Mouse (Mus musculus) embryo, embryonic 11 days (tissue): ENCODE results near the gene Plin2.
A peak's percentile ranks its signal among the peaks of the same experiment; 100 is the strongest.

Experiments used
- DNase-seq: peaks from one replicate; pipeline ENCODE4 v3.0.0-alpha.2; 2015

The Plin2 gene

DNA sequence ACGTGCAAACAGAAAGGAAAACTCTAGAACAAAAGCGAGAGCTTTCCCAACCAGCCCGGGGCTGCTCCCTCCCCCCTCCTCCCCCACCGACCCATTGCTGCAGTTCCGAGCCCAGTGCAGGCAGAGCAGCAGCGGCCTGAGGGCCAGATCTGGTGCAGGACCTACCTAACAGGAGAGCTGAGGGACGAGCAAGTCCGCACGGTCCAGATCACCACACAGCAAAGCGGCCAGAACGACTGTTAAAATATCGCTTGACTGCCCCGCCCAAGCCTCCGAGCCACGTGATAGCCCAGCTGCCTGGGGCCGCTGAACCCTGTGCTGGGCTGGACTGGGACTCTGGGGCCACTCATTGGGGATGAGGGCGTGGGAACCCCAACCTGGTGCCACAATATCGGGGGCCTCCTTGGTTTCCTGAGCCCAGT lies at the start of gene Plin2:
TSS of gene Plin2 (minus strand) at position 281 of the 422 bp plus-strand sequence.
- DNase-seq = peak; percentile 86

DNA sequence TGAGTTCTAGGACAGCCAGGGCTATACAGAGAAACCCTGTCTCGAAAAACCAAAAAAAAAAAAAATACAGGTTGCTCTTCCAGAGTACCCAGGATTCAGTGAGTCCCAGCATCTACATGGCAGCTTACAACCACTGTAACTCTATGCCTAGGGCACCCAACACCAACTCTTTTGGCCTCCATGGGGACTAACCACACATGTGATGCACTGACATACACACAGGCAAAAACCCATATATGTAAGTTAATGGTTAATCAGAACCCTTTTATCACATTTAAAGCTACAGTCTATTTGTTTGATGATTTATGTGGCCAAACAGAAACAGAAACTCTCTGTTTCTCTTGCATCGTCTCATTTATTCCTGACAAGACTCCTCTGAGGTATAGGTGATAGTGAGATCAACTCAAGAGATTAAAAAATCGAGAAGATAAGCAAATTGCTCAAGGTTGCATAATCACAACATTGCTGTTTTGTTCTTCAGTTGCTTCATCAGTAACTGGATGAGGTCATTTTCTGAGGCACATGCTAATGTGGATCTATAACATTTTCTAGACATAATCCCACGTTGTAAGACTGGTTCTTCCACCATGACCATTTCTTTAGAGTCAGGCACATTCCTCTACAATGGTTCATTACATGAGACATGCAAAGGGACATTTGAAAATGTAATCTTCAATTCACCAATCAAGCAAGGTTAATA lies 49.2 kb upstream of the Plin2 start:
- no peak for DNase-seq

DNA sequence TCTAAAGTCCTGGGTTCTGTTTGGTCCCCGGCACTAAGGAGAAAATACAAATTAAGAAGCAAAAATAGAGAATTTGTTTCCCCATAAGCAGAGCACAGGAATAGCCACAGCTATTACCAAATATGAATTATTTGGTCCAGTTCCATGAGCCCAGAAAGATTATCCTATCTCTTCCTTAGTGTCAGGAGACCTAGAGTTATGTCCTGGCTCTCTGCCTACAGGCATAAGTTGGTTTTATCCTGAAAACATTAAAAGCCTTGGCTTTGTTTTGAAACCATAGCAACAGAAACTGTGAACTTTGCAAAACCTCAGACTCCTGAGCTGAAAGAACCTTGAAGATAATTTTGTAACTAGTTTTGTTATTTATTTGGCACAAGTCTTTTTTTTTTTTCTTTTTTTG lies 47.3 kb upstream of the Plin2 start:
- DNase-seq = no peak

DNA sequence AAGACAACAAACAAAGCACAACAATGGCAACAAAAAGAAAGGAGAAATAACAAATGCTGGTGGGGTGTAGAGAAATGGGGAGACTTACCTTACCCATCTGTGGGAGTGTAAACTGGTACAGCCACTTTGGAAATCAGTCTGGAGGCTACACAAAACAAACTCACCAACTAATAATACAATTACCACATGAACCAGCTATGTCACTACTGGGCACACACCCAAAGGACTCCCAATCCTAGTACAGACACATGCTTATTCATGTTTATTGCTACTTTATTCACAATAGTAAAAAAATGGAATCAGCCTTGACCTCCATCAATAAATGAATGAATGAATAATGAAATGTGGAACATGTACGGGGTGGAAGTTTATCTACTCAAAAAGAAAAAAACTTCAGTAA lies 45.5 kb upstream of the Plin2 start:
- no peak for DNase-seq

DNA sequence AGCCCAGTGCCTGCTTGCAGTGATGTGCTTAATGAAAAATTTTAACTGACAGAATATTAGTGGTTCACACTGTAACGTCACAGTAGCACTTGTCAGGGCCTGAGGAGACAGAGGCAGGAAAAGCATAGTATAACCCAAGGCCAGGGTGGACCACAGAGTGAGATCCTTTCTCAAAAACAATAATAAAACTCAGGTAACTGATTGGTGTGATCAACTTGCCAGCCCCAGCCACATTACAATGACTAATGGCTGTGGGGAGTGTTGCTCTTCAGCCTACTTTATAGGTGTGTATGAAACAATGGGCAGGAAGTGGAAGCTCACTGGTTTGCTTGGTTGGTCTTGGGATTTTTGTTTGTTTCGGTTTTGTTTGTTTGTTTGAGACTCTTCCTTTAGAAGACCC lies 43.7 kb upstream of the Plin2 start:
- DNase-seq = no peak

DNA sequence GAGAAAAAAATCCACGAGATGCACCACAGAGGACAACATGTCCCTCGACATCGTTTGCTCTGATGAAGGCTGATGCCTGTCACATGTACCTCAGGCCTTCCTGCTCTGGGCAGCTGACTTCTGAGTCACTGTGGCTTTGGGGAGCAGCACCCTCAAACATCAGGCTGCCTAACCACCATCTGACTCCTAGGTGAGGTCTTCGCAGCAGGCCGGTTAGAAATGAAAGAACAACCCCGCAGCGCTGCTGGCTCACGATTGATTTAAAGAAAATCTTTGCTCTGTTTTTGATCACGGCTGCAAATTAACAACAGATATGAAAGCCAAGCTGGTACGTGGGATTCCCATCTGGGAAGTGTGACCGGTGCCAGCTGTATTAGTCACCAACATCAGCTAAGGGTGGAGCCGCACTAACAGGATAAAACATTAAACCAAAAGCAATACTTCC lies 42.9 kb upstream of the Plin2 start:
- DNase-seq = no peak

DNA sequence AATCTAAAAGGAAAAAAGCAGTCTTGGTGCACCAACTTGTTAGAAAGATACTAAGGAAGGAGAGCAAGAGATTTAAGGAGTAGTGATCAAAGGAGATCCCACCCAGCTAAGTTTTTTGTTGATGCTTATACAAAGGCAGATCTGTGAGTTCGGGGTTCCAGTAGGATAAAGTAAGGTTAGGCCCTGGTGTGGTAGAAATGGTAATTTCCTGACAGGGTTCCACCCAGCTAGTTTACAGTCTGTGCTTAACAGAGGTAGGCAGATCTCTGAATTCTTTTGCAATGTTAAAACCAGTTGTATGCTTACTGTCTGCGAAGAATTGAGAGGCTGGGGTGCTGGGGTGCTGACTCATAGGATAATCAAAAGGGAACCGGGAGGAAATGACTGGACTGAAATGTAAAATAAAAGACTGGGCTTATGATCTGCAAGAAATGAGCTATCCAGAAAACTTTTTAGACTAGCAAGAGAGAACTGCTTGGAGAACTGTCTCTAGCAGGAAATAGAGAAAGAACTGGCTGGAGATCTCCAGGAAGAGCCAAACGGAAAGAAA lies 40.9 kb upstream of the Plin2 start:
- no peak for DNase-seq

DNA sequence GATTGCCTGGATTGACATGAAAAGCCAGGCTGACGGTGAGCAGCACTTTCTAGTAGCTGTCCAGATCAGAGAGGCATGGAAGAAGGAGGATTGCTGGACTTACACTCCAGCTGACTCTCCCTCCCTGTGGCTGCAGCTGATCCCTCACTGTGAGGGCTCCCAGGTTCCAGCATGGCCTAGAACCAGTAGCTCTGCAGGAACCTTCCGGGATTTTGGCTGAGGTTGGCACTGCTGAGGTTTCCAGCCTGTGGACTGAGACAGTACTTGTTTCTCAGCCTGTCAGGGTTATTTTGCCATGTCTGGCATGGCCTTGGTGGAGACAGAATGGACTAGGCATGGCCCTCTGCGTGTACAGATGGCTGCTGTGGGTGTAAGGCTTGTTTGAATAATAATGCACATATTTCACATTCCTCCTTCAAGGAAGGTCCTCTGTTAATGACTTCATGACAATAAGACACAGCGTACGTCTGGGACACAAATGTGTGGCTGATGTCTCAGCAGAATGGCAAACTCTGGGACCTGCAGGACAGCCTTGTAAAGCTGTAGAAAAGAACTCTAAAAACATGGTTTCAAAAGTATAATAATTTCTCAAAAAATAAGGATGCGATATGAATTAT lies 40.3 kb upstream of the Plin2 start:
- DNase-seq = no peak

DNA sequence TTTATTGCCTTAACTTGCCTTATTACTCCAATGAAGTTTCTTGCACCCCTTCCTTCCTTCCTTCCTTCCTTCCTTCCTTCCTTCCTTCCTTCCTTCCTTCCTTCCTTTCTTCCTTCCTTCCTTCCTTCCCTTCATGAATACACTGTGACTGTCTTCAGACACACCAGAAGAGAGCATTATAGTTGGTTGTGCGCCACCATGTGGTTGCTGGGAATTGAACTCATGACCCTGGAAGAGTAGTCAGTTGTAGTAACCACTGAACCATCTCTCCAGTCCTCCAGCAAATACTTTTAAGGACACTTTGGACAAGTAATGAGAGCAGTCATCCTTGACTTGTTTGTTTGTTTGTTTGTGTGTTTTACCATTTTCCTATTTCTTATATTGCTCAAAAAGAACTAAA lies 38.9 kb upstream of the Plin2 start:
- DNase-seq = no peak

DNA sequence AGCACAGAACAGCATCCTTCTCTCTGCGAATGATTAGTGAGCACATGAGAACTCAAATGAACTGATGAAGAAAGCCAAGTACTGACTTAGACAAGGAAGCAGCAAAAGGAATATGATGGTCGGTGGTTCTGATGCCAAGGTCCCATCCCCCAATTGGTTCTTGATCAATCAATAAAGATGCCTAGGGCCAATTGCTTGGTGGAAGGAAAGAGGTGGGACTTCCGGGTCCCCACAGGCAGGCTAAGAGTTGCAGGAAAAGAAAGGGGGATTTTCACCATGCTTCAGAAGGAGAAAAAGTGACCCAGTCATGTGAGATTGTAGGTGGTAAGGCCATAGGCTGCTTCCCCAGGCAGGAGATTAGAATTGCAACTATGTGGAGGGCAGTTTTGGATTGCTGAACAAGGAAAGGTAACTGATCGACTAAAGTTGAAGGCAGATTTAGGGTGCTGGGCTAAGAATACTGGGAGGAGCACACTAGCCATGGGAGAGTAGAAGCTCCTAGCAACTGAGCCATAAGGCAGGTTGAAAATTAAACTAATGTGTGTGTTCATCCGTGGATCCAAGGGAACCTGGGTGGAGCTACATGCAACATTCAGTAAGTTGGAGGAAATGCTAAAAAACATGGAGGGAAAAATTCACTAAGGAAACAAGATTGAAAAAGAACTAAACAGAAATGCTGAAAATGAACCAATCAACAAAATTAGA lies 29.5 kb upstream of the Plin2 start:
- no peak for DNase-seq

DNA sequence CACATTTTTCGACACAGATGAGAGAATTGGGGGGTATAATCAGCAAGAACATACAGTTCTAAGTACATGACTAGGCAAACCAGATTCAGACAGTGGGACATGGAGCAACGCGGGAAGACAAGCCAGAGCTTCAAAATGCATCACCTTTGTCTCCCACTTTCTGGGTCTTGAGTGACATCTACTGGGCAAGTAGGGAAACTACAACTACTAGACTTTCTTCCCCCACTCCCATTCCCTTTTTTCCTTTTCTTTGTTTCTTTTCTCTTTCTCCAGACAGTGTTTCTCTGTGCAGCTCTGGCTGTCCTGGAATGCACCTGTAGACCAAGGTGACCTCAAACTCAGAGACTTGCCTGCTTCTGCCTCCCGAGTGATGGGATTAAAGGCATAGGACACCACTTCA lies 27.0 kb upstream of the Plin2 start:
- peak; percentile 78 for DNase-seq

DNA sequence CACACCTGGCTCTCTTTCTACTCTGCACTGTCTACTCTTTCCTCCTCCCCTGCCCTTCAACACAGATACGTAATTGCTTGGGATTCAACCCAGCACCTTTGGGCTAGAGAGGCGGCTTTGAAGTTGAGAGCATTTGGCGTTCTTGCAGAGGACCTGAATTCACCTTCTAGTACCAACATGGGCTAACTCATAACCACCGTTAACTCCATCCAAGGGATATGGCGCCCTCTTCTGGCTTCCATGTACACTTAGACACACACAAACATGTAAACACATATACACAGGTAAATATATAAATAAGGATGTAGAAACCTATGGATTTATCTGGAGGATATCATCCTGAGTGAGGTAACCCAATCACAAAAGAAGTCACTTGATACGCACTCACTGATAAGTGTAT lies 25.2 kb upstream of the Plin2 start:
- DNase-seq = peak; percentile 68

DNA sequence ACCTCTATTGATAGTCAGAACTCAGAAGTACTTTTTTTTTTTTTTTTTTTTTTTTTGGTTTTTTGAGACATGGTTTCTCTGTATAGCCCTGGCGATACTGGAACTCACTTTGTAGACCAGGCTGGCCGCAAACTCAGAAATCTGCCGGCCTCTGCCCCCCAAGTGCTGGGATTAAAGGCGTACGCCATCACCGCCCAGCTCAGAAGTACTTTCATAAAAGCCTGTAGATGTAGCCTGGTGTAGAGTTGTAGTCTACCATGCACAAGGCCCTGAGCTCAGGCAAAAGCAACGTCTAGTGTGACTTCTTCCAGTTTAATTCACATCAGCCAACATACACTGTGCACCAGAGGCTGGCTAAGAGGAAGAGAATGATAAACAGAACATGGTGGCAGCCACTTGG lies 23.1 kb upstream of the Plin2 start:
- no peak for DNase-seq

DNA sequence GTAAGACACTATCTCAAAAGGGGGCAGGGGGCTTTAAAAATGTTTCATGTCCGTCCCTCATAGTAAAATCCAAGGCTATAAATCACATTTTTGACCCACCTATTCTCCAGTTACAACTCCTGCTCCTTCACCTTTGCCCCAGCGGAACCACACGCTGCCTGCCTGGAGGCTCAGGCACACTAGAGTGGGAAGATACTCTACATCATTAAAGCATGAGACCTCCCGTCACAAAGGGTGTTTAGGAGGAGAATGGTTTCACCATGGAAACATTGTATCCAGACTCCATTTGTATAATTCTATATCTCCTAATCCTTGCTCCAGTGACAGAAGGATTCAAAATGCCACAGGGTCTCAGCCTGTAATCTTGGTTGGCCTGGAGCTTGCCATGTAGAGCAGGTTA lies 21.4 kb upstream of the Plin2 start:
- no peak for DNase-seq

DNA sequence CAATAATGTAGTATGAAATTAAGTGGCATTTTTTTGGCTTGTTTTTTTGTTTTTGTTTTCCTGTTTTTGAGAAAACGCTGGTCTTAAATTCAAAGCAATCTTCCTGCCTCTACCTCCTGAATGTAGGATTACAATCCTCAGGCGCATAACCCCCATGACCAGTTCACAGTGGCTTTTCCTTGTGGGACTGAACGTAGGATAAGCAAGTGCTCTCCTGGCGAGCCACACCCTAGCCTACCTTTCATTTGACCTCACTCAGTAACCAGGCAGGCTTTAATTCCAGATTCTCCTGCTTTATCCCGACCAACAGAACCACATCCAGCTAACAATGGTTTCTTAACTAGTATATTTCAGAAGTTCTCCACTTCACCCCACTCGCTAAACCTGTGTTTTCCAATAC lies 20.9 kb upstream of the Plin2 start:
- DNase-seq = no peak

DNA sequence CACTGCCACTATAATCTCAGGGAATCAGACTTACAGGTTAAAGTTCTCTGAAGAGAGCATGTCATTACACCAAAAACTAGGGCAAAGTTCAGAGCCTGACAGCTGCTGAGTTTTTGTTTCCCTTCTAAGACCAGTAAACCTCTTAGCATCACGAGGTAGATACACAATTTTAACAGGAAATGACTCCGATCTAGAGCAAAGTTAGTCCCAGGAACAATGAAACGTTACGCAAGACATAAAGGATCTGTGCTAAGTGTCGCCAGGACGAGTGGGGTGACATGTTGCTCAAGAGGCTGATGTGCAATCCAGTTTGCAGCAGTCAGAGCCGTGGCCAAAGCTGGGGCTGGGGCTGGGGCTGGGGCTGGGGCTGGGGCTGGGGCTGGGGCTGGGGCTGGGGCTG lies 20.3 kb upstream of the Plin2 start:
- DNase-seq = no peak

DNA sequence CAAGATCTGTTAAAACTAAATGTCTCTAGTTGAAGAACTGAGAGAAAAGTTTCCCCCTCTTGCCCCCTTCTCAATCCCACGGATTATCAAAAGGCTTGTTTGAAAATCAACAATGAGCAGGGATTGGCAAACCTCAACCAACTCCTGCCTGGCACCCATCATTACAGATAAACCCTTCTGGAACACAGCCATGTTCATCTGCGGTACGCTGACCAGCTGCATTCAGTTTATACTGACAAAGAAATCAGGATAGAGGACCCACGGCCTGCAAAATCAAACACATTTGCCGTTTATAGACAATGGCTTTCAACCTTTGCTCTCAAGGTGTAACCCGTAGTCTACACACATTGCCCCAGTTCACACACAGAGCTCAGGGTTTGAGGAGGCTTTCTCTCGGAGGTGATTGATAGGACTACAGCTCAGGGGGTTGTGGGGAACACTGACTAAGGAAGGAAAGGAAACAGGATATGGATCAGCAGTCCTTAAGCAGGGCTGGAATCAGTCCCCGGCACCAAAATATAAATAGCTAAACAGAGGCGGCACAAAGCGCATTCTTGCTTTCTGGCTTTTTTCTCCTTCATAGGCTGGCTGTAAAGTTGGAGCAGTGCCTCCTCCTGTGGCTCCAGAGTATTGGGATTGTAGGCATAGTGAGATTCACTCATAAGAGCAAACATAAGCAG lies 19.3 kb upstream of the Plin2 start:
- DNase-seq = no peak

DNA sequence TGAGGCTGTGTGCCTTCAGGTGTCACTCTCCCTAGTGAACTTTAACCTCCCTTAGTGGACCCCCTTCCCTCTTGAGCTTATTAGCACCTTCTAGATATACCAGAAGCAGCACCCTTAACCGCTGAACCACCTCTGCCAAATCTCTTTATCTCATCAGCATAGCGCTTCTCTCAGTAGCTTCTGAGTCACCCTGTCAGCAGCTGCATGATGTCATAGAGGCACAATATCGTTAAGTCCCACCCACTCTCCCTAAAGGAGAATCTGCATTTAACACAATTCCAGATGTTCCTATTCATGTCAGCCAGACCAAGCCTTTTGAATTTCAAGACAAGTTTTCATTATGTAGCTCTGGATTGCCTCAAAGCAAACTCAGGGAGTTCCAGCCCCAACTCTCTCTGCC lies 16.7 kb upstream of the Plin2 start:
- no peak for DNase-seq

DNA sequence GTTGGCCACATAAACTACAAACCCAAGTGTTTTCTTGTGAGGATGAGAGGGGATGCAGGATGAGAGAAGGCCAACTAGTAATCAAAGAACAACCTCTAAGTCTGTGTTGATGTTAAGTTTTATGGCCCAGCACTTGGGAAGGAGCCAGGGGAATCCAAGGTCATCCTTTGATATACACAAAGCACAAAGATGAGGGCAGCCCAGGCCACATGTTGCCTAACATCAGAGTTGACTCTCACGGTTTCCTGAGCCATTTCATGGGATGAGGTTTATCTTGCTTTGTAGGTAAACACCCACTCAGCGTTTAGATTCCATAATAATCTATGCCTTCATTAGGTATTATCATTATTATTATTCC lies 16.1 kb upstream of the Plin2 start:
- DNase-seq = no peak

DNA sequence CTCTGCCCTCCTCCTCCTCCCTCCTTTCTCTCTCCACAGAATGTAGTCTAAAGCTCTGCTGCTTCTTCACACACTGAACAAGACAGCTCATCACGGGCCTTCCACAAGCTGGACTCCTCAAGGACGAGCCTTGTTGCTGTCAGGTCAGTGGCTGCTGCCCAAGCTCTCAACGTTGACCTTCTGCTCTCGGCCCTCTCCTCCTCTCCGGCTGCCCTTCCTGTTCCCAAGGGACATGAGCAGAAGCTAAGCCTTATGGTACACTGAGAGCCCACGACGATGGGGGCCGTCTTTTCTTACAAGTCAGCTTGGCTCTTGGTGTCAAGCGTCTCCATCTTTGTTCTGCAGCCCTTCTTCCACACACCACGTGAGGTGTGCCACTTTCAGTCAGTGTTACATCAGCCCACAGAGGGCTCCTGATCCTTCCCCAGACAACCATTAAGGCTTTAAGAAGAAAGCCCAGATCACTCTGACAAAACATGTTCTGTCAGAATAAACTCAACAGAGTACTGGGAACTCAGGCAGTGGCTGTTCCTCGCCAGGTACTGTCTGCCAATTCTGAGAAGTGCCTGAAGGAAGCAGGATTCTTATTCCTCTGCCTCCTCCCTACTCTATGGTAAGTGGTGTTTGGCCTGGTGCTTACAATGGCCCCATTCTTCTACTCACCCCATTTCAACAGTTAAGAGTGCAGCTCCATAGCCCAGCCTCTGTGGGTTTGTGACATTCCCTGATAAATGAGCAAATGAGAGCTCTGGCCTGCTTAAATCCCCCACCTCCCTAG lies 15.6 kb upstream of the Plin2 start:
- no peak for DNase-seq

DNA sequence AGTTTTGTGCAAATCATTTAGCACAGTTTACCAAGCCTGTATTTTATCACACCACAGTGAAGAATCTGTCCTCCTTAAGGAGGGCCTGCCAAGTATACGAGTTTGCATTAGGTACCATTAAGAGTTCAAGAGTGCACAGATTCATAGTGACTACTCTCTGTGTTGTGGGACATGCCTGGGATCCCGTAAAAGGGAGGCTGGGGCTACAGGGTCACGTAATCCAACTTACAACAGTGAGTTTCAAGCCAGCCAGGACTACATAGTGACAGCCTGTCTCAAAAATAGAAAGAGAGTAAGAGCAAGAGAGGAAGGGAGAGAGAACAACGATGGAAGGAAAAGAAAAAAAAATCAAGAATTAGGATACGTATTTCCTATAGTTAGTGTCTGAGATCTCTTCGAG lies 14.9 kb upstream of the Plin2 start:
- no peak for DNase-seq

DNA sequence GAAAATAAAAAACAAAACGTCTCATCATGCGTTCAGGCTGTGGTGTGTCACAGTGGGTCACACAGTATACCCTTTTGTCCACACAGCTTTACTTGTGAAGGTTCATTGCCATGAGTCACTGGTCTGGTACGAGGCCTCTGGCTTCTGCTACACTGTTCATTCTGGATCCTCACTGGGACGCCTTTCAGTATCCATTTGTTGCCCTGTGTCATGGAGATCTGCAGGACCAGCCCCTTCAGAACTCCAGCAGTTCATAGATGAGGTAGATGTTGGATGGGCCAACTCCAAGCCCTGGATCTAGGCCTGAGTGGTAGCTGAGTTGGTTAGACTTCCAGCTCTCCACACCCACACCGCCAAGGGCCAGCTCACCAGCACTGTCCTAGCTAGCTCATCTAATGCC lies 13.9 kb upstream of the Plin2 start:
- no peak for DNase-seq

DNA sequence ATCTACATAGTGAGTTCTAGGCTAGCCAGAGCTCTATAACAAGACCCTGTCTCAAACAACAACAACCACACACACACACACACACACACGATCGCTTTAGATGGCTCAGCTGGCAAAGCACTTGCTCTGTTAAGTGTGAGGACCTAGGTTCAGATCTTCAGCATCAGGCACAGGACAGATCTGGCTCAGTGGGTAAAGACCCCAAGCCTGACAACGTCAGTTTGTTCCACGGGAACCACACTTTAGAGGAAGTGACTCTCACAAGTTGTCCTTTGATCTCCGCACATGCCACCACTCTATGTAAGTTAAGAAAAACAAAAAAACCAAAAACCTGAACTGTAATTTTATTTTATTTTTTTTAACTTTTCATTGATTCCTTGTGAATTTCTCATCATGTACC lies 13.4 kb upstream of the Plin2 start:
- no peak for DNase-seq
